Mouse (Mus musculus) kidney, embryonic 16.5 days (tissue): Measurements from ENCODE around the gene Ms4a5. TPM values are rescaled to one million over a fixed set of nuclear protein-coding genes. Genes with fewer than 3 reads are reported as not detected.
"Not testable (repeated sequence)": the region's sequence is repeated elsewhere in the genome, so short reads cannot be mapped to it uniquely, and the experiment has no call there.

Experiments
- ATAC-seq: fragments of 200-750 bp; cut with Nextera tagmentation; 2 replicates; pipeline ENCODE4 v1.8.0; 2017; ENCODE audit warnings: moderate TSS enrichment; ENCODE audit not compliant: low FRiP score, low TSS enrichment
- H3K27ac ChIP-seq: fragments of 300-500 bp; sonication (generic); 2 replicates; pipeline ENCODE4 v1.5.1; 2014; ENCODE audit warnings: low read length
- H3K27me3 ChIP-seq: fragments of 300-500 bp; sonication (generic); 2 replicates; pipeline ENCODE4 v1.6.1; 2014; ENCODE audit warnings: low read length, control low read depth, mixed read lengths; ENCODE audit not compliant: insufficient read depth
- H3K36me3 ChIP-seq: fragments of 300-500 bp; sonication (generic); 2 replicates; pipeline ENCODE4 v1.6.1; 2014; ENCODE audit warnings: low read length, control low read depth, mixed read lengths; ENCODE audit not compliant: insufficient read depth
- H3K4me1 ChIP-seq: fragments of 300-500 bp; sonication (generic); 2 replicates; pipeline ENCODE4 v1.6.1; 2014; ENCODE audit warnings: low read length, control low read depth, mixed read lengths; ENCODE audit not compliant: insufficient read depth
- H3K4me2 ChIP-seq: fragments of 300-500 bp; sonication (generic); replicated peaks from 2 replicates; pipeline ENCODE4 v1.6.1; 2014; ENCODE audit warnings: low read depth, low read length
- H3K4me3 ChIP-seq: fragments of 300-500 bp; sonication (generic); 2 replicates; pipeline ENCODE4 v1.5.1; 2014; ENCODE audit warnings: mild to moderate bottlenecking, low read length
- H3K9ac ChIP-seq: fragments of 300-500 bp; sonication (generic); replicated peaks from 2 replicates; pipeline ENCODE4 v1.6.1; 2014; ENCODE audit warnings: low read length
- H3K9me3 ChIP-seq: fragments of 300-500 bp; sonication (generic); 2 replicates; pipeline ENCODE4 v1.6.1; 2016; ENCODE audit warnings: low read length, control low read depth
- WGBS: fragments of 180-500 bp; shearing (Covaris S2); extraction: QIAGEN DNeasy Blood & Tissue Kit; methylation state at CpG from one replicate; pipeline ENCODE4 v1.1.7; 2014; 5-methylcytosine and 5-hydroxymethylcytosine counted together
- polyA plus RNA-seq: library from polyadenylated mRNA; unstranded; fragments of >200 nt; fragmentation: Nextera tagmentation; extraction: Ambion mirVana; gene quantifications from 2 replicates; pipeline ENCODE4 v1.2.1, GENCODE M21; 2015

Gene Ms4a5
- polyA plus RNA-seq, 1 experiment from 2014 or later, result not detected

DNA sequence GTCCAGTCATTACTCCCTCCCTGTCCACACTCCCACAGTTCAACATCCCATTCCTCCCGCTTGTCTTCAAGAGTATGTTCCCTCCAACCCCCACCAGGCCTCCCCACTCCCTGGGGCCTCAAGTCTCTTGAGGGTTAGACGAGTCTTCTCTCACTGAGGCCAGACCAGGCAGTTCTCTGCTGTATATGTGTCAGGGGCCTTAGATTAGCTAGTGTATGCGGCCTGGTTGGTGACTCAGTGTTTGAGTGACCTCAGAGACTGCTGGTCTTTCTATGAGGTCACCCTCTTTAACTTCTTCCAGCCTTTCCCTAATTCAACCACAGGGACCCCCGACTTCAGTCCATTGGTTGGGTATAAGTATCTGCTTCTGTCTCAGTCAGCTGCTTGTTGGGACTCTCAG lies 16.7 kb downstream of the Ms4a5 start:
- no peaks in the 10 kb centered on the region for H3K4me1 ChIP-seq
- no peaks in the 10 kb centered on the region for H3K27me3 ChIP-seq
- WGBS, result 73% methylated on average over 4 of the region's 4 CpGs
- no peaks in the 10 kb centered on the region for H3K9me3 ChIP-seq
- H3K27ac ChIP-seq, result no peak overlapping the region
- no peak overlapping the region for H3K9ac ChIP-seq
- H3K4me3 ChIP-seq, result no peak overlapping the region
- H3K4me2 ChIP-seq, result no peak overlapping the region
- ATAC-seq, result no peak
- H3K36me3 ChIP-seq, result no peaks in the 10 kb centered on the region

DNA sequence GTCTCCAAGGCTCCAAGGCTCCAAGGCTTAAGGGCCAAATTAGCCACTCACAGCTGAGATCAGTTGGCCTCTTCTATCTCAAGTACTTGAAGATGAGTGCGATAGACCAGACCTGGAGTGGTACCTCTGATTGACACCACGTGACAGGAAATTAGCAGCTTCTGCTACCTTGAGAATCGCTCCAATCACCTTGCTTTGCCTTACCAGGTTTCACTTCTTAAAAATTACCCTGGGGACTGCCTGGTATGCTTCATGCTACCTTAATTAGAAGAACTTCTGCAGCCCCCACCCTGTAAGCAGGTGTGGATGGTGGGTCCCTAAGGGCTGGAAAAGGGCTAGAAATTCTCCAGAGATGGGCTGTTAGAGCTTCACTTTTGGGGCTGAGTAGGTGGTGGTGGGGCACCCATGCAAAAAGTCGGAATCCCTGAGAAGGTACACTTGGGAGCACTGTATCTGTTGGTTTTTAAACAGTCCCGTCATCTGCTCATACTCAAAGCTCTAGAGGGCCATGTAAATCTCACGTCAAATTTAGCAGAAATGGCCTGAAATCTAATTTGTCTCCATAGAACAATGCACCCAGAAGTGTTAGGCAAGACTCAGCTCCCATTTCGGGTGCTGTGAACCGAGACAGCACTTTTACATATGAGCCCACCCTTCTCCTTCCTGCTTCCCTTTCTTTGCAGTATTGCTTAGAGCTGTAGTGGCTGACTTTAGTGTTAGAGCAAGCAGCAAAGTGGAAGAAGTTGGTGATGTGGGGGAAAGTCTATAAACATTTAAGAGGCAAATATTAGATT lies 17.4 kb downstream of the Ms4a5 start, which contains the start of gene Ms4a1:
Gene Ms4a1 (minus strand): TSS at position 190 of the 794 bp plus-strand sequence.
- Histone ChIP-seq H3K9ac (no peak within 1 kb of the TSS), H3K4me2 (no peak within 1 kb of the TSS), H3K4me1 (no peaks in the 10 kb centered on the region), H3K9me3 (no peaks in the 10 kb centered on the region), H3K27me3 (no peaks in the 10 kb centered on the region), H3K36me3 (no peaks in the 10 kb centered on the region), H3K27ac (no peak within 1 kb of the TSS), H3K4me3 (no peak within 1 kb of the TSS)
- 82% methylated on average over 8 of the region's 8 CpGs for WGBS
- no peak for ATAC-seq

DNA sequence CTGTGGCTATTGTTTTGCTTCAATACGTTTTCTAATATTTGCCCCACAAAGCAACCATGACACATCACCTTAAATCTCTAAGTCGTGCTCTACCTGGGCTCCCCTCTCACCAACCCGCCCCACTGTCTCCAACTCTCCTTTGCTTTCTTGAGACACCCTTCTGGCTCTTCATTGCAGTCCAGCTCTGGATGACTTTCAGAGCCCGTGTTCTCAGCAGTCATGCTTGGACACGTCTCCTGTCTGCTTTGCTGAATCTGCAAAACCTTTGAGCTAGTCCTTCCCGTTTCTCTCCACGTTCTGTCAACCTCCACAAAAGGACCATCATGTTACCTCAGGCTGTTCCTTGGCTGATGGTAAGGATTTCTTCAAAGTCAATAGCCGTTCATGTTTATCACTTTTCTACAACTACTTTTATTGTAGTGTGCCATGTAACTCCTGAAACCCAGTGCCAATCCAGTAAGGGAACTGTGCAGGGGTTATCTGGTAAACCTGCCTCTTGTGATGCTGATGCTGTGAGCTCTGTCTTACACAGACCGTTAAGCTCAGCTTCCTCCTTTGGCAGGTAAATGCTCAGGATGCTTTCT lies 19.0 kb downstream of the Ms4a5 start:
- H3K4me2 ChIP-seq, result no peak overlapping the region
- no peak overlapping the region for H3K4me3 ChIP-seq
- no peaks in the 10 kb centered on the region for H3K36me3 ChIP-seq
- ATAC-seq, result no peak
- H3K27me3 ChIP-seq, result no peaks in the 10 kb centered on the region
- H3K9ac ChIP-seq, result no peak overlapping the region
- H3K4me1 ChIP-seq, result no peaks in the 10 kb centered on the region
- WGBS, result 79% methylated on average over 9 of the region's 9 CpGs
- H3K9me3 ChIP-seq, result no peaks in the 10 kb centered on the region
- H3K27ac ChIP-seq, result no peak overlapping the region

DNA sequence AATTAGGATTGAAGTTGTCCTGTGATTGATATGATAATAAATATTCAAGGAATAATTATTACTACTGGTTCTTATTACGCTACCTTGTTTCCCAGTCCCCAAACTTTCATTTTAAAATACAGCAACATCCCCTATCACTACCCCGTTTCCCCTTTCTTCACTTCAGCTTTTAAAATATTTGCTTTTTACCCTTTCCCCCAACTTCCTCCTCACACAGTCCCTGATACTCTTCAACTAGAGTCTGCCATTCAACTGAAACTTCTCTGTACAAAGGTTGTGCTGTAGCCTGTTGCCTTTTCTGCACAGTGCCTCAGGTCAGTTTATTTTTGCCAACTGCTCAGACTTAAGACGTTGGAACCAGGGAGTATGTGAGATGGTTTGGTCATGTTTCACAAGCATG lies 20.1 kb downstream of the Ms4a5 start:
- Histone ChIP-seq H3K9ac (no peak overlapping the region), H3K4me3 (no peak overlapping the region), H3K27me3 (no peaks in the 10 kb centered on the region), H3K36me3 (no peaks in the 10 kb centered on the region), H3K27ac (no peak overlapping the region), H3K9me3 (no peaks in the 10 kb centered on the region), H3K4me2 (no peak overlapping the region), H3K4me1 (no peaks in the 10 kb centered on the region)
- ATAC-seq, result no peak
- WGBS, result 74% methylated on average over 3 of the region's 3 CpGs

DNA sequence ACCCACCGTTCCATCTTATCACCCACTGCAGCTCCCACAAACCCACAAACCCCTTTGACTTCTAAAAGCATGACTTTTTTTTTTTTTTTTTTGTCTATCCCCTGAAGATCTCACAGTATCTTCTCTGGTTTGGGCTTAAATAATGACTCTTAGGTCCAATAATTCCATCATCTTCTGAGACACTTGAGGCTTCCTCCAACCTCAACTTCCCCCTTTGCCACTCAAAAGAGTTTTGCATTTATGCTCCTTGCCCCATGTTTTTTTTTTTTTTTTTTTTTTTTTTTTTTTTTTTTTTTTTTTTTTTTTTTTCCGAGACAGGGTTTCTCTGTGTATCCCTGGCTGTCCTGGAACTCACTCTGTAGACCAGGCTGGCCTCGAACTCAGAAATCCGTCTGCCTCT lies 20.7 kb downstream of the Ms4a5 start:
- WGBS, result 84% methylated on average over 4 of the region's 4 CpGs
- H3K4me3 ChIP-seq, H3K9ac ChIP-seq, H3K9me3 ChIP-seq, H3K27ac ChIP-seq, H3K36me3 ChIP-seq, H3K4me1 ChIP-seq, H3K4me2 ChIP-seq, ATAC-seq, H3K27me3 ChIP-seq: not testable (repeated sequence)

DNA sequence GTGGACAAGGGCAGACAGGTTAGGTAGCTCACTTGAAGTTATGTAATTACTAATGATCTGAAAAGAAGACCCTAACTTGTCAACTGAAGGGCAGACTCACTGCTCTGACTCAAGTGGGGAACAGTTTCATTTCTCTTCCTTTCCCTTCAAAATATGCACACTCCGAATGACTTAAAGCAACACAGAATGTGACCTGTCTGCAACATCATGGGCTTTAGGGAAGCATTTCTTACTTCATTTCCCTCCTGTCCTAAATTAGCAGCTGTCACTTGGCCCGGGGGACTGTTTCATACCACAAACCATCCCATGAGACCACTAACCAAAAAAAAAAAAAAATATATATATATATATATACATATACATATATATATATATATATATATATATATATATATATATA lies 22.2 kb downstream of the Ms4a5 start:
- WGBS, result 81% methylated on average over 2 of the region's 2 CpGs
- Histone ChIP-seq H3K27ac (no peak overlapping the region), H3K9me3 (no peaks in the 10 kb centered on the region), H3K27me3 (no peaks in the 10 kb centered on the region), H3K4me2 (no peak overlapping the region), H3K9ac (no peak overlapping the region), H3K36me3 (no peaks in the 10 kb centered on the region), H3K4me1 (no peaks in the 10 kb centered on the region), H3K4me3 (no peak overlapping the region)
- no peak for ATAC-seq

DNA sequence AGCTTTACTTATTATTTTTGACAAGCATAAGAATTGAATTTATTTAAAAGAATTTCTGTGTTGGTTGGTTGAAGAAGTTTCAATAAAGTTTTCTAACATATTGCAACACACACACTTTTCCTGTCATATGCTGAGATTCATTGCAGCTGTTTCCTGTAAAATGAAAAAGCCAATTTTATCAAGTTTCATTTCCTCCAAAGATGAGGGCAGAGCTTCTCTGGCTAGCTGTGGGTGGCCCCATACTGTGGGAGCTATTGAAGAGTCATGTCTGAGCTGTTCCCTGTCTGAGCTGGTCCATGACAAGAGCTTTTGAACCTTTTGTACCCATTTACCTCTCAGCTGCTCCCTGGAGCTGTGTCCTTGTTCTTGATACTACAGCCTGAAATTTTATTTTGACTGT lies 39.4 kb downstream of the Ms4a5 start:
- H3K4me3 ChIP-seq, result no peak overlapping the region
- H3K9me3 ChIP-seq, result no peaks in the 10 kb centered on the region
- H3K36me3 ChIP-seq, result no peaks in the 10 kb centered on the region
- no peak for ATAC-seq
- no peaks in the 10 kb centered on the region for H3K27me3 ChIP-seq
- H3K4me2 ChIP-seq, result no peak overlapping the region
- H3K9ac ChIP-seq, result no peak overlapping the region
- H3K4me1 ChIP-seq, result no peaks in the 10 kb centered on the region
- H3K27ac ChIP-seq, result no peak overlapping the region

DNA sequence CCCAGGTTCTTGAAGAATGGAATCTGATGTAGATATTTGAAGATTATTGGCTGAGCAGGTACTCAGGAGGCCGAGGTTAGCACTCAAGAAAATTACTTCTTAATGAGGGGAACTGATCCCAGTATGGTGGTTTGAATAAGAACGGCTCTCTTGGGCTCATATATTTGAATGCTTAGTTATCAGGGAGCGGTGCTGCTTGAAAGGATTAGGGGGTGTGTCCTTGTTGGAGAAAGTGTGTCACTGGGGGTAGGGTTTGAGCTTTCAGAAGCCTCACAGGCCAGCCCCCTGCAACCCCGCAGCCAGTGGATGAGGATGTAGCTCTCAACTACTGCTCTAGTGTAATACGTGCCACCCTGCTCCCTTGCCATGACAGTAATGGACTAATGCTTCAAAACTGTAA lies 41.1 kb downstream of the Ms4a5 start:
- H3K27ac ChIP-seq, result no peak overlapping the region
- no peak overlapping the region for H3K4me3 ChIP-seq
- H3K4me2 ChIP-seq, result no peak overlapping the region
- no peak overlapping the region for H3K9ac ChIP-seq
- H3K27me3 ChIP-seq, result no peaks in the 10 kb centered on the region
- H3K9me3 ChIP-seq, result no peaks in the 10 kb centered on the region
- no peaks in the 10 kb centered on the region for H3K36me3 ChIP-seq
- ATAC-seq, result no peak
- WGBS, result 54% methylated on average over 5 of the region's 5 CpGs
- no peaks in the 10 kb centered on the region for H3K4me1 ChIP-seq

DNA sequence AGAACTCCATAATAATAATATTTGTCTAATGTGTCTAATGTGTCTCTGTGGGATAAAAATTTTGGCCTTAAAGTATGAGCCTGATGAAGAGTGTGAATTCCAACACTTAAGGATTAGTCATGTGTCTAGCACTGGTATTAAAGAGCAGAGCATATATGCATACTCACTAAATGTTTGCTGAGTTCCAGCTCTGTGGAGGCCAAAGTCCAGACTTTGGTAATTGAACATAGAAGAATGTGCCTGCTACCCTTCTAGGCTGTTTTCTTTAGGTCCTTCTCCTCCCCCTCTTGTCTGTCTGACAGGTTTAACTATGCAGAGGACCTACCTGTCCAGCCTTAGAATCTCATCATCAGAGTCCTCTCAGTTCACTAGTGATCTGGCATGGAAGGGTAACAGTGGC lies 47.9 kb downstream of the Ms4a5 start:
- Histone ChIP-seq H3K27me3 (no peaks in the 10 kb centered on the region), H3K4me2 (no peak overlapping the region), H3K4me3 (no peak overlapping the region), H3K36me3 (no peaks in the 10 kb centered on the region), H3K27ac (no peak overlapping the region), H3K4me1 (no peaks in the 10 kb centered on the region), H3K9me3 (no peaks in the 10 kb centered on the region), H3K9ac (no peak overlapping the region)
- ATAC-seq, result no peak

DNA sequence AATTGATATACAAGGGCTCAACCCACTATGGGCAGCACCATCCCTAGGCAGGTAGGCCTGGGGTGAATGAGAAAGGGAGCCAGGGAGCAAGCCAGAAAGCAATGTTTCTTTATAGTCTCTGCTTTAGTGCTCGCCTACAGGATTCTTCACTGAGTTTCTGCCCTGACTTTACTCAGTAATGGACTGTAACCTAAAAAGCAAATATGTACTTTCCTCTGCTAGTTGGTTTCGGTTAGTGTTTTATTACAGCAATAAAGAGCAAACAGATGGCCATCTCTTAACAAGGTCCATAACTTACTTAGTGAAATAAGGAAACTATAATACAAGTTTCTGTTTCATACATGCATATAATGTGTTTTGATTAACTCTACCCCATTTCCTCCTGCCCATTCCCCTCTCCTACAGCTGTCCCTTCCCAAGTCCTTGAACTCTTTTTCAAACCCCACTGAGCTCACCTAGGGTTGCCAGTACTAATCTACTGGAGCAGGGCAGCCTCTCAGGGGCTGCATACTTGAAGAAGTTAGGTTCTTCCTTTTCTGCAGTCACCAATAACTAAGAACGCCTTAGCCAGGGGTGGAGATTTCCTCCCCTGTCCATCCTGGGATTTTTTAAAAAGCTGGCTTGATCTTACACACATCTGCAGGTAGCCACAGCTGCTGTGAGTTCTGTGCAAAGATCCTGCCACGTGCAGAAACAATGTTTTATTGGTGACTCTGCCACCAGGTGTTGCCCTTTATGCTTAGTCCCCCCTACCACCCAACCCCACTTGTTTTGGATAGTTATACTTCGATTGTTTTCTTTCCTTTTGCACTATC lies 48.5 kb downstream of the Ms4a5 start:
- Histone ChIP-seq H3K9ac (no peak overlapping the region), H3K27me3 (no peaks in the 10 kb centered on the region), H3K9me3 (no peaks in the 10 kb centered on the region), H3K4me2 (no peak overlapping the region), H3K27ac (no peak overlapping the region), H3K36me3 (no peaks in the 10 kb centered on the region), H3K4me3 (no peak overlapping the region), H3K4me1 (no peaks in the 10 kb centered on the region)
- WGBS, result 63% methylated on average over 5 of the region's 5 CpGs
- ATAC-seq, result no peak
